Mouse (Mus musculus): Measurements from ENCODE around the gene Fos. TPM values are rescaled to one million over a fixed set of nuclear protein-coding genes. Genes with fewer than 3 reads are reported as not detected.
A peak's percentile ranks its signal among the peaks of the same experiment; 100 is the strongest.

Gene Fos
- polyA plus RNA-seq (2014; fragmentation: Nextera tagmentation; extraction: Ambion mirVana), result 11.2 and 12.6 TPM in 2 replicates

GRCm38 (mm10) chr12:85473481-85474297, at the start of gene Fos:
Gene Fos, plus strand, starts transcription at chr12:85473890.
- under 1% methylated on average over 52 of the region's 56 CpGs for WGBS
- Histone ChIP-seq H3K36me3 (ENCODE audit: control insufficient read depth, insufficient read depth, low read length) (no peaks in the 10 kb centered on the region), H3K9me3 (ENCODE audit: control insufficient read depth, low read length) (no peaks in the 10 kb centered on the region), H3K4me3 (ENCODE audit: low read depth, low read length) (peak within 1 kb of the TSS; percentile 46), H3K4me1 (ENCODE audit: control insufficient read depth, insufficient read depth, low read length) (peaks cover 19% of the 10 kb centered on the region), H3K27me3 (replicated peaks; ENCODE audit: control insufficient read depth, insufficient read depth, low read length) (peaks cover 22% of the 10 kb centered on the region), H3K9ac (ENCODE audit: low read depth, low read length) (peak within 1 kb of the TSS; percentile 60), H3K4me2 (ENCODE audit: low read depth, low read length) (peak within 1 kb of the TSS; percentile 97), H3K27ac (replicated peaks; ENCODE audit: low read depth, low read length) (peak within 1 kb of the TSS; percentile 84)
- DNase-seq (ENCODE audit: low spot score), result peak; percentile 96
- peak; percentile 91 for ATAC-seq (ENCODE audit: low read depth)

- Histone ChIP-seq H3K4me3 (ENCODE audit: low read depth, low read length) (no peak overlapping the region), H3K4me2 (ENCODE audit: low read depth, low read length) (no peak overlapping the region), H3K4me1 (ENCODE audit: control insufficient read depth, insufficient read depth, low read length) (no peaks in the 10 kb centered on the region), H3K9ac (ENCODE audit: low read depth, low read length) (no peak overlapping the region), H3K9me3 (ENCODE audit: control insufficient read depth, low read length) (no peaks in the 10 kb centered on the region), H3K27ac (replicated peaks; ENCODE audit: low read depth, low read length) (no peak overlapping the region), H3K36me3 (ENCODE audit: control insufficient read depth, insufficient read depth, low read length) (no peaks in the 10 kb centered on the region), H3K27me3 (replicated peaks; ENCODE audit: control insufficient read depth, insufficient read depth, low read length) (no peaks in the 10 kb centered on the region)
- DNase-seq (ENCODE audit: low spot score), result no peak
- WGBS, result 91% methylated on average over 11 of the region's 11 CpGs
- no peak for ATAC-seq (ENCODE audit: low read depth)
Observed at GRCm38 (mm10) chr12:85425721-85426120, 48.0 kb upstream of the Fos start.

- no peak for ATAC-seq (ENCODE audit: low read depth)
- no peaks in the 10 kb centered on the region for H3K36me3 ChIP-seq (ENCODE audit: control insufficient read depth, insufficient read depth, low read length)
- no peak overlapping the region for H3K9ac ChIP-seq (ENCODE audit: low read depth, low read length)
- 50% methylated on average over 10 of the region's 10 CpGs for WGBS
- no peak overlapping the region for H3K27ac ChIP-seq (replicated peaks; ENCODE audit: low read depth, low read length)
- H3K27me3 ChIP-seq (replicated peaks; ENCODE audit: control insufficient read depth, insufficient read depth, low read length), result no peaks in the 10 kb centered on the region
- no peak overlapping the region for H3K4me3 ChIP-seq (ENCODE audit: low read depth, low read length)
- H3K9me3 ChIP-seq (ENCODE audit: control insufficient read depth, low read length), result no peaks in the 10 kb centered on the region
- no peak for DNase-seq (ENCODE audit: low spot score)
- H3K4me1 ChIP-seq (ENCODE audit: control insufficient read depth, insufficient read depth, low read length), result no peaks in the 10 kb centered on the region
- H3K4me2 ChIP-seq (ENCODE audit: low read depth, low read length), result no peak overlapping the region
Observed at GRCm38 (mm10) chr12:85426126-85426525, 47.6 kb upstream of the Fos start.

GRCm38 (mm10) chr12:85427802-85428201, 45.9 kb upstream of the Fos start:
- Histone ChIP-seq H3K9me3 (ENCODE audit: control insufficient read depth, low read length) (no peaks in the 10 kb centered on the region), H3K27me3 (replicated peaks; ENCODE audit: control insufficient read depth, insufficient read depth, low read length) (no peaks in the 10 kb centered on the region), H3K36me3 (ENCODE audit: control insufficient read depth, insufficient read depth, low read length) (no peaks in the 10 kb centered on the region), H3K4me3 (ENCODE audit: low read depth, low read length) (no peak overlapping the region), H3K4me1 (ENCODE audit: control insufficient read depth, insufficient read depth, low read length) (no peaks in the 10 kb centered on the region), H3K4me2 (ENCODE audit: low read depth, low read length) (no peak overlapping the region), H3K27ac (replicated peaks; ENCODE audit: low read depth, low read length) (no peak overlapping the region), H3K9ac (ENCODE audit: low read depth, low read length) (no peak overlapping the region)
- ATAC-seq (ENCODE audit: low read depth) (no peak), DNase-seq (ENCODE audit: low spot score) (no peak)
- 71% methylated on average over 7 of the region's 7 CpGs for WGBS

GRCm38 (mm10) chr12:85429999-85430398, 43.7 kb upstream of the Fos start:
- no peaks in the 10 kb centered on the region for H3K27me3 ChIP-seq (replicated peaks; ENCODE audit: control insufficient read depth, insufficient read depth, low read length)
- H3K4me2 ChIP-seq (ENCODE audit: low read depth, low read length), result no peak overlapping the region
- DNase-seq (ENCODE audit: low spot score) (no peak), ATAC-seq (ENCODE audit: low read depth) (no peak)
- no peaks in the 10 kb centered on the region for H3K9me3 ChIP-seq (ENCODE audit: control insufficient read depth, low read length)
- H3K4me1 ChIP-seq (ENCODE audit: control insufficient read depth, insufficient read depth, low read length), result peaks cover 13% of the 10 kb centered on the region
- H3K27ac ChIP-seq (replicated peaks; ENCODE audit: low read depth, low read length), result no peak overlapping the region
- H3K36me3 ChIP-seq (ENCODE audit: control insufficient read depth, insufficient read depth, low read length), result no peaks in the 10 kb centered on the region
- H3K9ac ChIP-seq (ENCODE audit: low read depth, low read length), result no peak overlapping the region
- no peak overlapping the region for H3K4me3 ChIP-seq (ENCODE audit: low read depth, low read length)
- WGBS, result 61% methylated on average over 4 of the region's 4 CpGs

- WGBS, result 39% methylated on average over 6 of the region's 6 CpGs
- Histone ChIP-seq H3K9ac (ENCODE audit: low read depth, low read length) (no peak overlapping the region), H3K36me3 (ENCODE audit: control insufficient read depth, insufficient read depth, low read length) (no peaks in the 10 kb centered on the region), H3K27me3 (replicated peaks; ENCODE audit: control insufficient read depth, insufficient read depth, low read length) (no peaks in the 10 kb centered on the region), H3K27ac (replicated peaks; ENCODE audit: low read depth, low read length) (no peak overlapping the region), H3K4me1 (ENCODE audit: control insufficient read depth, insufficient read depth, low read length) (peaks cover 16% of the 10 kb centered on the region), H3K4me2 (ENCODE audit: low read depth, low read length) (no peak overlapping the region), H3K4me3 (ENCODE audit: low read depth, low read length) (no peak overlapping the region), H3K9me3 (ENCODE audit: control insufficient read depth, low read length) (no peaks in the 10 kb centered on the region)
- DNase-seq (ENCODE audit: low spot score) (no peak), ATAC-seq (ENCODE audit: low read depth) (no peak)
Observed at GRCm38 (mm10) chr12:85430434-85430833, 43.3 kb upstream of the Fos start.

GRCm38 (mm10) chr12:85433850-85434249, 39.8 kb upstream of the Fos start:
- no peaks in the 10 kb centered on the region for H3K36me3 ChIP-seq (ENCODE audit: control insufficient read depth, insufficient read depth, low read length)
- no peak for ATAC-seq (ENCODE audit: low read depth)
- peaks cover 39% of the 10 kb centered on the region for H3K4me1 ChIP-seq (ENCODE audit: control insufficient read depth, insufficient read depth, low read length)
- DNase-seq (ENCODE audit: low spot score), result no peak
- no peak overlapping the region for H3K27ac ChIP-seq (replicated peaks; ENCODE audit: low read depth, low read length)
- no peaks in the 10 kb centered on the region for H3K9me3 ChIP-seq (ENCODE audit: control insufficient read depth, low read length)
- H3K27me3 ChIP-seq (replicated peaks; ENCODE audit: control insufficient read depth, insufficient read depth, low read length), result no peaks in the 10 kb centered on the region
- H3K4me2 ChIP-seq (ENCODE audit: low read depth, low read length), result no peak overlapping the region
- H3K4me3 ChIP-seq (ENCODE audit: low read depth, low read length), result no peak overlapping the region
- H3K9ac ChIP-seq (ENCODE audit: low read depth, low read length), result no peak overlapping the region
- 18% methylated on average over 3 of the region's 3 CpGs for WGBS

GRCm38 (mm10) chr12:85434526-85434925, 39.2 kb upstream of the Fos start:
- no peak for ATAC-seq (ENCODE audit: low read depth)
- peaks cover 39% of the 10 kb centered on the region for H3K4me1 ChIP-seq (ENCODE audit: control insufficient read depth, insufficient read depth, low read length)
- H3K27ac ChIP-seq (replicated peaks; ENCODE audit: low read depth, low read length), result no peak overlapping the region
- H3K4me2 ChIP-seq (ENCODE audit: low read depth, low read length), result no peak overlapping the region
- no peak for DNase-seq (ENCODE audit: low spot score)
- H3K4me3 ChIP-seq (ENCODE audit: low read depth, low read length), result no peak overlapping the region
- 49% methylated on average over 5 of the region's 5 CpGs for WGBS
- H3K9me3 ChIP-seq (ENCODE audit: control insufficient read depth, low read length), result no peaks in the 10 kb centered on the region
- H3K27me3 ChIP-seq (replicated peaks; ENCODE audit: control insufficient read depth, insufficient read depth, low read length), result no peaks in the 10 kb centered on the region
- no peaks in the 10 kb centered on the region for H3K36me3 ChIP-seq (ENCODE audit: control insufficient read depth, insufficient read depth, low read length)
- no peak overlapping the region for H3K9ac ChIP-seq (ENCODE audit: low read depth, low read length)

Data from embryonic facial prominence, embryonic 14.5 days (tissue).